Mouse (Mus musculus): Measurements from ENCODE around the gene Acp2. TPM values are rescaled to one million over a fixed set of nuclear protein-coding genes. Genes with fewer than 3 reads are reported as not detected.

The Acp2 gene
- polyA plus RNA-seq, 1 experiment from 2014 or later = 24.2 TPM

Other genes with a start within 250 kb of the Acp2 start
- gene Rapsn, start 167.3 kb upstream of the Acp2 start, polyA plus RNA-seq (2016; fragmentation: Nextera tagmentation; extraction: Ambion mirVana) = 6.6 and 13.8 TPM in 2 replicates
- gene Psmc3, start 148.9 kb upstream of the Acp2 start, polyA plus RNA-seq (2016; fragmentation: Nextera tagmentation; extraction: Ambion mirVana) = 315 and 334 TPM in 2 replicates
- 32.6 and 37.5 TPM in 2 replicates for gene Slc39a13, start 132.5 kb upstream of the Acp2 start, polyA plus RNA-seq (2016; fragmentation: Nextera tagmentation; extraction: Ambion mirVana)
- gene Spi1, start 120.5 kb upstream of the Acp2 start, polyA plus RNA-seq (2016; fragmentation: Nextera tagmentation; extraction: Ambion mirVana) = 0.99 and 4.1 TPM in 2 replicates
- 450 and 1,030 TPM in 2 replicates for gene Mybpc3, start 84.7 kb upstream of the Acp2 start, polyA plus RNA-seq (2016; fragmentation: Nextera tagmentation; extraction: Ambion mirVana)
- gene Madd, start 19.0 kb upstream of the Acp2 start, polyA plus RNA-seq (2016; fragmentation: Nextera tagmentation; extraction: Ambion mirVana) = 6.8 and 7.7 TPM in 2 replicates
- gene Nr1h3, start 51 bp upstream of the Acp2 start, polyA plus RNA-seq (2016; fragmentation: Nextera tagmentation; extraction: Ambion mirVana) = 1.9 and 4.5 TPM in 2 replicates
- gene Ddb2, start 34.1 kb downstream of the Acp2 start, polyA plus RNA-seq (2016; fragmentation: Nextera tagmentation; extraction: Ambion mirVana) = 7.3 and 9.4 TPM in 2 replicates
- 26.0 and 27.4 TPM in 2 replicates for gene Pacsin3, start 53.1 kb downstream of the Acp2 start, polyA plus RNA-seq (2016; fragmentation: Nextera tagmentation; extraction: Ambion mirVana)
- gene Arfgap2, start 62.1 kb downstream of the Acp2 start, polyA plus RNA-seq (2016; fragmentation: Nextera tagmentation; extraction: Ambion mirVana) = 82.3 and 85.7 TPM in 2 replicates
- gene 1110051M20Rik, start 241.8 kb downstream of the Acp2 start, polyA plus RNA-seq (2016; fragmentation: Nextera tagmentation; extraction: Ambion mirVana) = 43.2 and 50.1 TPM in 2 replicates